Mouse (Mus musculus): Measurements from ENCODE around the gene Kcnk7.

- no peak for TF ChIP-seq CTCF (IDR thresholded peaks at IDR 0.05)
- TF ChIP-seq POLR2A (IDR thresholded peaks at IDR 0.05; ENCODE audit: insufficient read depth, low read depth, low read length): no peak
- no peak for TF ChIP-seq EP300 (IDR thresholded peaks at IDR 0.05; ENCODE audit: insufficient read depth, low read depth, low read length)
These were observed 47.6 kb downstream of the Kcnk7 start for GRCm38 (mm10) chr19:5751742-5752141.

Data from heart, adult 2 months (tissue).